Mouse (Mus musculus): ENCODE measurements around the gene Zzef1. TPM values are rescaled to one million over a fixed set of nuclear protein-coding genes. Genes with fewer than 3 reads are reported as not detected.

Zzef1 gene
- total and polyA plus RNA-seq, 3 experiments, result 10.5 to 20.8 (median 16.8) TPM

GRCm38 (mm10) chr11:72917299-72917996, 121.4 kb downstream of the Zzef1 start (continued):
- TF ChIP-seq MEF2A (IDR thresholded peaks at IDR 0.05; ENCODE audit: borderline replicate concordance, low read depth, low read length), result peak; percentile 95
- peak; percentile 97 for TF ChIP-seq IRF4 (IDR thresholded peaks at IDR 0.05; ENCODE audit: low read depth, low read length)
- peak; percentile 72 for TF ChIP-seq JUN (IDR thresholded peaks at IDR 0.05; ENCODE audit: insufficient read depth, low read depth, low read length)
- 0 out of 2 replicates have a peak, but pooled peaks have one; percentile 73 for TF ChIP-seq SIN3A (IDR thresholded peaks at IDR 0.05; ENCODE audit: low read length)
- peak; percentile 77 for TF ChIP-seq BHLHE40 (IDR thresholded peaks at IDR 0.05; ENCODE audit: low read depth, low read length)
- no peak; the same call in 1 of the 2 replicates for TF ChIP-seq MAX (IDR thresholded peaks at IDR 0.05; ENCODE audit: low read length)
- TF ChIP-seq PAX5 (IDR thresholded peaks at IDR 0.05; ENCODE audit: low read length), result no peak
- no peak for TF ChIP-seq ZC3H11A (IDR thresholded peaks at IDR 0.05; ENCODE audit: low read depth, low read length)
- no peak for TF ChIP-seq ZMIZ1 (IDR thresholded peaks at IDR 0.05; ENCODE audit: low read depth, low read length)
- TF ChIP-seq HCFC1 (IDR thresholded peaks at IDR 0.05; ENCODE audit: low read depth, low read length), result peak; percentile 41; the same call in 1 of the 2 replicates
- TF ChIP-seq EP300 (IDR thresholded peaks at IDR 0.05; ENCODE audit: low read length), result peak; percentile 98
- no peak for TF ChIP-seq USF1 (IDR thresholded peaks at IDR 0.05; ENCODE audit: low read depth, low read length)
- peak; percentile 32; the same call in 1 of the 2 replicates for TF ChIP-seq ELF1 (IDR thresholded peaks at IDR 0.05; ENCODE audit: low read depth, low read length)

DNA sequence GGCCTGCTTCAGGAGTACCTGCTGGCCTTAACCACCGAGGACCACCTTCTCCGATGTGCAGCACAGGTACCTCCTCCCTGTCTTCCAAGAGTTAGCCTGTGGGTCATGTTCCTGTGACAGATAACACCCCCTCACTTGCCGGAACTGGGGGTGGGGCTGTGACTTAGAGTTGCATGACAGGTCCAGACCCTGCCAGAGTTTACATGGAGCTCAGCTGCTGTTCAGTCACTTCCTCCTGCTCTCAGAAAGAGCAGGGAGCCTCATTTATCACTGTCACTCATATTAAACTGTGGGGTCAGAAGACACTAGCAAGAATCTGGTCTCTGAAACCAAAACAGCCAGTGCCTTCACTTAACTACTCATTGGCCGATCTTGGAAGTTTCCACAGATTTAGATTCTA, 127.1 kb downstream of the Zzef1 start:
- H3K79me2 ChIP-seq (replicated peaks; ENCODE audit: control insufficient read depth, extremely low read depth, insufficient read depth, poor library complexity, severe bottlenecking), result no peaks in the 10 kb centered on the region
- H3K4me2 ChIP-seq (ENCODE audit: insufficient read depth, low read depth, poor library complexity, severe bottlenecking), result no peak overlapping the region
- no peaks in the 10 kb centered on the region for H3K9me3 ChIP-seq (replicated peaks; ENCODE audit: low read length)
- H3K4me3 ChIP-seq (replicated peaks in 1 of 3; ENCODE audit: low read depth in 2 of 3, low read length in 2 of 3, poor library complexity in 1 of 3), result no peak overlapping the region
- H3K27ac ChIP-seq (ENCODE audit: insufficient read depth, low read depth), result no peak overlapping the region
- TF ChIP-seq TCF12 (IDR thresholded peaks at IDR 0.05; ENCODE audit: low read depth, low read length) (no peak), CHD1 (IDR thresholded peaks at IDR 0.05; ENCODE audit: low read depth, low read length) (no peak), MXI1 (IDR thresholded peaks at IDR 0.05; ENCODE audit: low read depth, low read length) (no peak)
- H3K36me3 ChIP-seq (replicated peaks in 1 of 2; ENCODE audit: control insufficient read depth in 1 of 2, insufficient read depth in 1 of 2, low read length in 1 of 2), result peaks cover 40 to 66% of the 10 kb centered on the region in 2 experiments
- DNase-seq (ENCODE audit: extremely low read depth), result no peak
- H3K4me1 ChIP-seq (ENCODE audit: control insufficient read depth in 1 of 2, insufficient read depth in 2 of 2), result peaks cover 35 to 87% of the 10 kb centered on the region in 2 experiments
- H3K9ac ChIP-seq (ENCODE audit: insufficient read depth, low read depth), result no peak overlapping the region
- in situ Hi-C loops (cut with MboI; ENCODE audit: low pct_ligation_motif_present, low pct_unique_long_range_greater_than_20kb, low sequenced_read_pairs), result no loop called here
- dilution Hi-C loops (cut with MboI; ENCODE audit: extremely low pct_ligation_motif_present, extremely low pct_unique_long_range_greater_than_20kb, low sequenced_read_pairs), result no loop called here
- H3K27me3 ChIP-seq (replicated peaks), result no peaks in the 10 kb centered on the region

GRCm38 (mm10) chr11:72924458-72924857, 128.4 kb downstream of the Zzef1 start:
- no peak overlapping the region for H3K4me3 ChIP-seq (replicated peaks in 1 of 3; ENCODE audit: low read depth in 2 of 3, low read length in 2 of 3, poor library complexity in 1 of 3)
- H3K4me1 ChIP-seq (ENCODE audit: control insufficient read depth in 1 of 2, insufficient read depth in 2 of 2), result peaks cover 38 to 86% of the 10 kb centered on the region in 2 experiments
- in situ Hi-C loops (cut with MboI; ENCODE audit: low pct_ligation_motif_present, low pct_unique_long_range_greater_than_20kb, low sequenced_read_pairs) (no loop called here), dilution Hi-C loops (cut with MboI; ENCODE audit: extremely low pct_ligation_motif_present, extremely low pct_unique_long_range_greater_than_20kb, low sequenced_read_pairs) (no loop called here)
- peaks cover 37 to 59% of the 10 kb centered on the region in 2 experiments for H3K36me3 ChIP-seq (replicated peaks in 1 of 2; ENCODE audit: control insufficient read depth in 1 of 2, insufficient read depth in 1 of 2, low read length in 1 of 2)
- H3K9ac ChIP-seq (ENCODE audit: insufficient read depth, low read depth), result no peak overlapping the region
- no peak overlapping the region for H3K4me2 ChIP-seq (ENCODE audit: insufficient read depth, low read depth, poor library complexity, severe bottlenecking)
- no peaks in the 10 kb centered on the region for H3K79me2 ChIP-seq (replicated peaks; ENCODE audit: control insufficient read depth, extremely low read depth, insufficient read depth, poor library complexity, severe bottlenecking)
- TF ChIP-seq TCF12 (IDR thresholded peaks at IDR 0.05; ENCODE audit: low read depth, low read length) (no peak), RCOR1 (conservative IDR thresholded peaks at IDR 0.05; ENCODE audit: low read depth, low read length) (no peak), BHLHE40 (IDR thresholded peaks at IDR 0.05; ENCODE audit: low read depth, low read length) (no peak), SIN3A (IDR thresholded peaks at IDR 0.05; ENCODE audit: low read length) (no peak), MAFK (IDR thresholded peaks at IDR 0.05; ENCODE audit: insufficient replicate concordance, low read length) (no peak), CTCF (conservative IDR thresholded peaks at IDR 0.05 in 1 of 2, IDR thresholded peaks at IDR 0.05 in 1 of 2; ENCODE audit: low read depth in 2 of 2, low read length in 2 of 2) (no peak), ZMIZ1 (IDR thresholded peaks at IDR 0.05; ENCODE audit: low read depth, low read length) (no peak)
- peaks cover 2% of the 10 kb centered on the region for H3K9me3 ChIP-seq (replicated peaks; ENCODE audit: low read length)
- H3K27me3 ChIP-seq (replicated peaks), result no peaks in the 10 kb centered on the region
- H3K27ac ChIP-seq (ENCODE audit: insufficient read depth, low read depth), result no peak overlapping the region
- no peak for DNase-seq (ENCODE audit: extremely low read depth)

Measured in CH12.LX (cell line).